Mouse (Mus musculus) gastrocnemius, postnatal 4 days (tissue): ENCODE results near the gene Kat2a. TPM values are rescaled to one million over a fixed set of nuclear protein-coding genes. Genes with fewer than 3 reads are reported as not detected.
A peak's percentile ranks its signal among the peaks of the same experiment; 100 is the strongest.

Source experiments
- DNase-seq, 2 experiments: peaks; one replicate each; pipeline ENCODE4 v3.0.0; 2021 to 2022; ENCODE audit warnings: low spot score in 2 of 2, mixed read lengths in 2 of 2
- total RNA-seq, 2 experiments: library from RNA; stranded (reverse); gene quantifications; 2 replicates each; pipeline ENCODE4 v1.2.3; 2021

The Kat2a gene
- total RNA-seq, 2 experiments from 2014 or later = 20.6 to 21.6 TPM

GRCm38 (mm10) chr11:100736746-100737080 lies 24.4 kb upstream of the Kat2a start:
- no peak for DNase-seq

- peak in 1 of 2 experiments; percentile 6 for DNase-seq
Observed at GRCm38 (mm10) chr11:100735954-100736745, 23.9 kb upstream of the Kat2a start.

- no peak for DNase-seq
Observed at GRCm38 (mm10) chr11:100735134-100735865, 23.0 kb upstream of the Kat2a start.

GRCm38 (mm10) chr11:100730477-100731205 lies 18.4 kb upstream of the Kat2a start:
- DNase-seq = peak in 1 of 2 experiments; percentile 7

- DNase-seq = no peak
Observed at GRCm38 (mm10) chr11:100729976-100730375, 17.7 kb upstream of the Kat2a start.

- peak in 1 of 2 experiments; percentile 16 for DNase-seq
Observed at GRCm38 (mm10) chr11:100728601-100729000, 16.3 kb upstream of the Kat2a start.

- DNase-seq = no peak
Observed at GRCm38 (mm10) chr11:100727201-100727600, 14.9 kb upstream of the Kat2a start.

GRCm38 (mm10) chr11:100724919-100725512 lies 12.8 kb upstream of the Kat2a start:
- peak in 1 of 2 experiments; percentile 7 for DNase-seq

GRCm38 (mm10) chr11:100722493-100723028 lies 10.3 kb upstream of the Kat2a start:
- DNase-seq = no peak

- no peak for DNase-seq
Observed at GRCm38 (mm10) chr11:100721776-100722492, 9.7 kb upstream of the Kat2a start.

- no peak for DNase-seq
Observed at GRCm38 (mm10) chr11:100721254-100721653, 9.0 kb upstream of the Kat2a start.

- DNase-seq = no peak
Observed at GRCm38 (mm10) chr11:100720345-100720744, 8.1 kb upstream of the Kat2a start.

- no peak for DNase-seq
Observed at GRCm38 (mm10) chr11:100719893-100720292, 7.6 kb upstream of the Kat2a start.

- no peak for DNase-seq
Observed at GRCm38 (mm10) chr11:100719312-100719711, 7.0 kb upstream of the Kat2a start.

GRCm38 (mm10) chr11:100718866-100719265 lies 6.6 kb upstream of the Kat2a start:
- no peak for DNase-seq

GRCm38 (mm10) chr11:100718462-100718861 lies 6.2 kb upstream of the Kat2a start:
- DNase-seq = no peak

GRCm38 (mm10) chr11:100716649-100717048 lies 4.4 kb upstream of the Kat2a start:
- no peak for DNase-seq

GRCm38 (mm10) chr11:100714948-100715347 lies 2.7 kb upstream of the Kat2a start:
- DNase-seq = no peak

- DNase-seq = peak; percentile 70 to 86
Observed at GRCm38 (mm10) chr11:100714534-100714915, 2.3 kb upstream of the Kat2a start.

GRCm38 (mm10) chr11:100713735-100714533 lies 1.7 kb upstream of the Kat2a start, which contains the start of gene Hspb9:
Gene Hspb9 (plus strand): TSS chr11:100713850.
- peak in 1 of 2 experiments; percentile 58 for DNase-seq
